Mouse (Mus musculus) liver, embryonic 13.5 days (tissue): ENCODE data around the gene Trip13. TPM values are rescaled to one million over a fixed set of nuclear protein-coding genes. Genes with fewer than 3 reads are reported as not detected.

ENCODE experiments used
- ATAC-seq: fragments of 200-750 bp; cut with Nextera tagmentation; 2 replicates; pipeline ENCODE4 v1.8.0; 2017; ENCODE audit warnings: low read depth, mild to moderate bottlenecking, moderate number of reproducible peaks, moderate library complexity
- DNase-seq: peaks from one replicate; pipeline ENCODE4 v3.0.0; 2022
- H3K27ac ChIP-seq: fragments of 300-500 bp; sonication (generic); 2 replicates; pipeline ENCODE4 v1.5.1; 2015; ENCODE audit warnings: moderate library complexity, mild to moderate bottlenecking, inconsistent platforms
- H3K27me3 ChIP-seq: fragments of 300-500 bp; sonication (generic); 2 replicates; pipeline ENCODE4 v1.6.1; 2015; ENCODE audit warnings: mild to moderate bottlenecking, inconsistent platforms
- H3K36me3 ChIP-seq: fragments of 300-500 bp; sonication (generic); 2 replicates; pipeline ENCODE4 v1.6.1; 2015; ENCODE audit warnings: mild to moderate bottlenecking, inconsistent platforms
- H3K4me1 ChIP-seq: fragments of 300-500 bp; sonication (generic); replicated peaks from 2 replicates; pipeline ENCODE4 v1.6.1; 2015; ENCODE audit warnings: inconsistent platforms
- H3K4me2 ChIP-seq: fragments of 300-500 bp; sonication (generic); 2 replicates; pipeline ENCODE4 v1.6.1; 2015; ENCODE audit warnings: inconsistent platforms, mild to moderate bottlenecking, moderate library complexity
- H3K4me3 ChIP-seq: fragments of 300-500 bp; sonication (generic); replicated peaks from 2 replicates; pipeline ENCODE4 v1.5.1; 2015; ENCODE audit warnings: mild to moderate bottlenecking, inconsistent platforms
- H3K9ac ChIP-seq: fragments of 300-500 bp; sonication (generic); 2 replicates; pipeline ENCODE4 v1.6.1; 2015; ENCODE audit warnings: mild to moderate bottlenecking, inconsistent platforms
- H3K9me3 ChIP-seq: fragments of 300-500 bp; sonication (generic); replicated peaks from 2 replicates; pipeline ENCODE4 v1.6.1; 2016; ENCODE audit warnings: inconsistent platforms
- WGBS: fragments of 180-500 bp; shearing (Covaris S2); methylation state at CpG from one replicate; pipeline ENCODE4 v1.1.7; 2015; ENCODE audit not compliant: insufficient replicate concordance; 5-methylcytosine and 5-hydroxymethylcytosine counted together
- polyA plus RNA-seq: library from polyadenylated mRNA; unstranded; fragments of >200 nt; fragmentation: Nextera tagmentation; extraction: Ambion mirVana; gene quantifications from 2 replicates; pipeline ENCODE4 v1.2.1, GENCODE M21; 2015

Gene Trip13
- polyA plus RNA-seq: 29.0 and 34.3 TPM in 2 replicates

DNA sequence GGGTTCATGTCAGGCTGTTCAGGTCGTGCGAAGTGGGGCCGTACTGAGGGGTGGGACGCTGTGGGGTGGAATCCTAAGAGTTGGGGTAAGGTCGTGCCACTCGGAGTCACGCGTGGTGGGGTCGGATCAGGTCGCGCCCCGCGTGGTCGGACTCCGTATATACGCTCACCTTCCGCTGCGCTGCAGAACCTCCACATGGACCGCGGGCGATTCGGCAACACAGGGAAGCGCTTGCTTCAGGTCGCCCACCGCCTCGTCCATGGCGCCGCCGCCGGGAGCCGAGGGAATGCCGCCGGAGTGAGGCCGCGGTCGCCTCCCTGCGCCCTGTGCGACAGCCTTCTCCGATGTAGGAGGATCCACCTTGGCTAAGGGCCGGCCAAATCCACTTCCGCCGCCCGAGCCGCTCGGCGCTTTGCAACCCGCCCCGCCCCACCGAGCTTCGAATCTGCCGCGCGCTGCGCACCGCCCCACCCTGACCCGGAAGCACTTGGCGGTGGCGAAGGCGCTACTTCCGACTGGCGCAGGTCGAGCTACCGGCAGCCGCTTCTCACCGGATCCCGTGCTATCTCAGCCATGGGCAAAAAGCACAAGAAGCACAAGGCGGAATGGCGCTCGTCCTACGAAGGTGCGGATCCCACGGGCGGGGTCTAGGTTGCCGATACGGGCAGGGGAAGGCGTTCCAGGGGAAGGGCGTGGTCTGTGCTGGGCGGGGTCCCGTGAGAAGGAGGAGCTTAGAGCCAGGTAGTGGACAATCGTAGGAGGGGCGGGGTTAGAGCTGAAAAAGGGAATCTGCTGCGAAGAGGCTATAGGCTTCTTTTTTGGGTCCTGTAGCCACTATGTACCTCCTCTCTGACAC, at the start of gene Trip13, which contains the start of gene Brd9:
Gene Trip13, minus strand, starts transcription at position 464 of the 856 bp plus-strand sequence.
Gene Brd9, plus strand, starts transcription at position 491 of the 856 bp plus-strand sequence.
- H3K27ac ChIP-seq: peak within 1 kb of the TSS; percentile 94
- H3K27me3 ChIP-seq: no peaks in the 10 kb centered on the region
- ATAC-seq: peak; percentile 94
- H3K4me2 ChIP-seq: peak within 1 kb of the TSS; percentile 87
- H3K36me3 ChIP-seq: peaks cover 57% of the 10 kb centered on the region
- H3K9me3 ChIP-seq: no peaks in the 10 kb centered on the region
- under 1% methylated on average over 82 of the region's 82 CpGs for WGBS
- DNase-seq: peak; percentile 91
- peaks cover 21% of the 10 kb centered on the region for H3K4me1 ChIP-seq
- peak within 1 kb of the TSS; percentile 79 for H3K4me3 ChIP-seq
- peak within 1 kb of the TSS; percentile 89 for H3K9ac ChIP-seq

DNA sequence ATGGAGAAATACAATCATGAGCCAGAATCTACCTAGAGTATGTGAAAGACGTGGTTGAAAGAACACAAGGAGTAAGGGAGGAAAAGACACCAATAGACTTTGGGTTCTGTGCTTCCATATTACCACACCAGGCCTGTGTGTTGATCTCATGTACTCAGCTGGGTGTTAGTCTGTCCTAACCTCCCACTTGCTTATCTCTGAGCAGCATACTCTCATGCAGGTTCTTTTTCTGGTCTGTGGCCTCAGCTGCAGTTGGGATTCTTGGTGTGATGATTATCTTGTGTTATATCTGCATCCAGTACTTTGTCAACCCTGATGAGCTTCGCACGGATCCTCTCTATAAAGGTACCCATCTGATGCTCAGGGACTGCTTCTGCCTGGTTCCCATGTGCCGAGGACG, 39.4 kb upstream of the Trip13 start:
- Histone ChIP-seq H3K27me3 (0 out of 2 replicates have a peak, but pooled peaks cover 3% of the 10 kb centered on the region), H3K4me3 (no peak overlapping the region), H3K9ac (no peak overlapping the region), H3K4me1 (peaks cover 8% of the 10 kb centered on the region), H3K27ac (no peak overlapping the region), H3K36me3 (no peaks in the 10 kb centered on the region), H3K4me2 (no peak overlapping the region), H3K9me3 (no peaks in the 10 kb centered on the region)
- no peak for DNase-seq
- ATAC-seq: peak; percentile 78
- 55% methylated on average over 5 of the region's 5 CpGs for WGBS

DNA sequence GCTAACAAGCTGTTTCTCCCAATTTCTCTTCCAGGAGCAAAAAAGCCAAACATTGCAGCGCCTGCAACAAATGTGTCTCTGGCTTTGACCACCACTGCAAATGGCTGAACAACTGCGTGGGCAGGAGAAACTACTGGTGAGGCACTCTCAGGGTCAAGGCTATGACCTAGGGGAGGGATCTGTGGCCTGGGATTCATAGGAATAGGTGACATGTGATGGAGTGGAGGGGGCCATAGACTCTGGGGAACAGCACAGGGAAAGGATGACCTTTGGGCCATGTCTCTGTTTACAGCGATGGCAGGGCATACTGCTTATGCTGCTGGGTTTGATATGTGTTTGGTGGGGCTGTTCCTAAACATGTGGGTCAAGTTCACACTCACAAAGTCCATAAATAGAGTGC, 36.9 kb upstream of the Trip13 start:
- no peak overlapping the region for H3K27ac ChIP-seq
- 0 out of 2 replicates have a peak, but pooled peaks cover 1% of the 10 kb centered on the region for H3K27me3 ChIP-seq
- WGBS: 72% methylated on average over 3 of the region's 3 CpGs
- H3K4me3 ChIP-seq: no peak overlapping the region
- ATAC-seq (no peak), DNase-seq (no peak)
- no peak overlapping the region for H3K4me2 ChIP-seq
- H3K9me3 ChIP-seq: no peaks in the 10 kb centered on the region
- peaks cover 20% of the 10 kb centered on the region for H3K4me1 ChIP-seq
- no peaks in the 10 kb centered on the region for H3K36me3 ChIP-seq
- H3K9ac ChIP-seq: no peak overlapping the region

DNA sequence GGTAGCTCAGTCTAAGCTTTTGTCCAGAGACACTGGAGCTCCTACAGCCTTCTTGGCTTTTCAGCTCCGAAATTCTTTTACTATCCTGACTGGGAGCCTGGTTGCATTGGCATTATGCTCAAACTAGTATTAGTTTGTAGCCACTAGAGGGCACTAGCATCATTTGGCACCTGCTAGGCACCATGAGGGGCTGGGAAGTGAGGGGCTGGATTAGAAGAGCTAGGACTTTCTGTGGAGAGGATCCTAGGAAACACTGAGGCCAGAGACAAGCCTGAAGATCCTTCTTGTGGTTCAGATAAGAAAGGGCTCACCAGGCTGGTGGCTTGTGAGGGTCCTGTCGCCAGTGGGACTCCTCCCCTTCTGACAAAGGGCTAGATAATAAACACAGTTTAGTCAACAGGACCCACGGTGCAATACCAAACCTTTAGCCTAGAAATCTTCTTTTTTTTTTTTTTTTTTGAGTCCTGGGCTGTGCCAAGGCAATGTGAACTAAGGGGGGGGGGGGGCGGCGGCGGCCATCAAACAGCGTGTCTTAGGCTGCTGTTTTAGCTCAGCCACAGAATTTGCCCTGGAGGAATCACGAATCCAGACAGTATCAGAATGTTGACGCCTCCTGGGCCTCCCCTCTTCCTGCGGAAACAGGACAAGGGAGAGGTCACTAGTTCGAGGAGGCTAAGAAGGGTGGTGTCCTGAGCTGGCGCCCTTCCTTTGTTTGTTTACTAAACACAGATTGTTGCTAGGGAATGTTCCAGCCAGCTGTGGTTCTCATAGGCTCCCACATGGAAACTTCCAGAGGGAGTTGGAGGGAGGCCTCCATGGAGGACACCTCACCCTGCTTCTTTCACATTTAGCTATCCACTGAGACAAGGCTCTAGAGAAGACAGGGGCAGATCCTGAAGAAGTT, 33.2 kb upstream of the Trip13 start:
- Histone ChIP-seq H3K36me3 (no peaks in the 10 kb centered on the region), H3K4me2 (peak overlapping the region; percentile 47), H3K9me3 (no peaks in the 10 kb centered on the region), H3K27me3 (no peaks in the 10 kb centered on the region), H3K27ac (no peak overlapping the region), H3K4me3 (no peak overlapping the region), H3K9ac (no peak overlapping the region), H3K4me1 (peaks cover 12% of the 10 kb centered on the region)
- ATAC-seq: peak; percentile 69
- WGBS: 15% methylated on average over 12 of the region's 12 CpGs
- peak; percentile 32 for DNase-seq

DNA sequence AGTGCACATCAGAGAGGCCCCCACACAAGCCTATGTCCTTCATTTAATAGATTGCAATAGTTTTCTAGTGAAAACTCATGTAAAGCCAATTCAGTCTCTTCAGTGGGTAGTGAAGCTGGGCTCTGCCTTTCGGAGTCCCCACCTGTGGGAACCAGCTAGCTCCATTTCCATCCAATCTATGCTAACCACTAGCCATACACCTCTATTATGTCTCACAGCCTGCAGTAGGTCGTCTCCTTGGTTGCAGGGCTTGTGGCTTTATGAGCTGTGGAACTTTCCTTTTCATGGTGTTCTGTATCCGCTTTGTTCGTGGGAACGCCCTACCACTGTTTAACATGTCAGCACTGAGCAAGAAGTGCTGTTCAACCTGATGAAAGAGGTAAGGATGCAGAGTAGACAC, 26.0 kb upstream of the Trip13 start, which contains the start of gene Zdhhc11:
Gene Zdhhc11, plus strand, starts transcription at position 301 of the 400 bp plus-strand sequence.
- H3K36me3 ChIP-seq: peaks cover 25% of the 10 kb centered on the region
- no peak for ATAC-seq
- no peak within 1 kb of the TSS for H3K9ac ChIP-seq
- H3K4me2 ChIP-seq: no peak within 1 kb of the TSS
- no peak within 1 kb of the TSS for H3K27ac ChIP-seq
- no peak within 1 kb of the TSS for H3K4me3 ChIP-seq
- no peaks in the 10 kb centered on the region for H3K4me1 ChIP-seq
- H3K9me3 ChIP-seq: no peaks in the 10 kb centered on the region
- 80% methylated on average over 5 of the region's 5 CpGs for WGBS
- no peaks in the 10 kb centered on the region for H3K27me3 ChIP-seq
- DNase-seq: no peak

DNA sequence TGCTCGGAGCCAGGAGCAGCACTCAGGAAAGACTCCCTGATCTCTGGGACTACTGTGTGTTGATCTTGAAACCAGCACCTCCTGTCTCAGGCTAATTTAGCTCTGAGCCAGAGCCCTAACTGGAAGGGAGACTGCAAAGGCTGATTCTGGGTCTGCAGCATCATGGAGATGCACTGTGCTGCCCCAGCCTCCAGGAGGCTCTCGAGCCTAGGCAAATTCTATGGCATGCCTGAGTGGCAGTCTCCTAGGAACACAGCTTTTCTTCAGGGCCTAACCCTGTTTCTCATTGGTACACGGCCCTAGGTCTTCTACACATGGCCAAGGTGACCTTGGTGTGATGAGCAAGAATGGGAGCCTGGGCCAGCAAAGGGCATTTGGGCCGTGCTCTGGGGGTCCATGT, 23.6 kb upstream of the Trip13 start:
- Histone ChIP-seq H3K36me3 (peaks cover 45% of the 10 kb centered on the region), H3K27ac (no peak overlapping the region), H3K9ac (no peak overlapping the region), H3K4me2 (no peak overlapping the region), H3K27me3 (no peaks in the 10 kb centered on the region), H3K4me3 (no peak overlapping the region), H3K9me3 (no peaks in the 10 kb centered on the region), H3K4me1 (no peaks in the 10 kb centered on the region)
- DNase-seq (no peak), ATAC-seq (no peak)
- 64% methylated on average over 4 of the region's 4 CpGs for WGBS

DNA sequence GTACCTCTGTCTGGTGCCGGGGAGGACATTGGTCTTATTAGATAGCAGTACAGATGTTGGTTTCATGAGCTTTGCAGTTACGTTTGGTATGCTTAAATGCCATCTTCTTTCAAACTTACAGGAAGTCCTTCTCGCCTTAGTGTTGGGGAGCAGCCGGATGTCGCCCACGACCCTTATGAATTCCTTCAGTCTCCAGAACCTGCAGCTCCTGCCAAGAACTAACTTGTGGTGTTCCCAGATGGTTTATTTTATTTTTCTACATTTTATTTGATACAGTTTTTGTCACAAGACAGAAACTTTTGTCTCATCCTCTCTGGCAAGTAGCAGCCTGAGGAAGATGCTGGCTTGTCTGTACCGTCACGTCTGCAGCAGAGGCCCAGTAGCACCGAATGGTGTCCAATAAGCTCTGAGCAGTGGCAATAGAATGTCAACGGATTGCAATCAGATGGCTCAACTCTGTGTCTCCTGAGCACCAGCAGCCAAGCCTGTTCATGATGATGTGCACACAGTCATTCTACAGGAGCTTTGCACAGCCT, 22.6 kb upstream of the Trip13 start:
- no peak overlapping the region for H3K9ac ChIP-seq
- WGBS: 81% methylated on average over 10 of the region's 10 CpGs
- H3K27me3 ChIP-seq: no peaks in the 10 kb centered on the region
- no peaks in the 10 kb centered on the region for H3K4me1 ChIP-seq
- H3K4me3 ChIP-seq: no peak overlapping the region
- no peak overlapping the region for H3K4me2 ChIP-seq
- ATAC-seq (no peak), DNase-seq (no peak)
- no peak overlapping the region for H3K27ac ChIP-seq
- H3K36me3 ChIP-seq: peaks cover 54% of the 10 kb centered on the region
- no peaks in the 10 kb centered on the region for H3K9me3 ChIP-seq

DNA sequence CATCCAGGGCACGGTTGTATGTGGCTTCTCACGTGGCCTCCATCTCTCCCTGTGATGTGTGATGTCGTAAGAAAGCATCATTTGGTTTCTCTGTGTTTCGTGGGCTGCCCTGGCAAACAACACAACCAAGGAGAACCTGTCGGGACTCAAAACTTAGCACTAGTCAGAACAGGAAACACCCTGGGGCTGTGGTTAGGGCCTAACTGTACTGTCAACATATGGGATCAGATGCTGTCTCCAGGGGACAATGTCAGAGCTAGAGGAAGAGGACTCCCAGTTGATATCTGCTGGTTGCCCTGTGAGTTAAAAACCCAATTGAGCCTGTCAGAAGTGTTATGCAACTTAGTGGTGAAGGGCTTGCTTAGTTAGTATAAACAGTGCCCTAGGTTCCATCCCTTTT, 17.9 kb upstream of the Trip13 start:
- DNase-seq (no peak), ATAC-seq (no peak)
- Histone ChIP-seq H3K9me3 (no peaks in the 10 kb centered on the region), H3K27ac (no peak overlapping the region), H3K4me1 (no peaks in the 10 kb centered on the region), H3K36me3 (peaks cover 82% of the 10 kb centered on the region), H3K9ac (no peak overlapping the region), H3K4me2 (no peak overlapping the region), H3K27me3 (no peaks in the 10 kb centered on the region), H3K4me3 (no peak overlapping the region)
- WGBS: 52% methylated on average over 5 of the region's 5 CpGs

DNA sequence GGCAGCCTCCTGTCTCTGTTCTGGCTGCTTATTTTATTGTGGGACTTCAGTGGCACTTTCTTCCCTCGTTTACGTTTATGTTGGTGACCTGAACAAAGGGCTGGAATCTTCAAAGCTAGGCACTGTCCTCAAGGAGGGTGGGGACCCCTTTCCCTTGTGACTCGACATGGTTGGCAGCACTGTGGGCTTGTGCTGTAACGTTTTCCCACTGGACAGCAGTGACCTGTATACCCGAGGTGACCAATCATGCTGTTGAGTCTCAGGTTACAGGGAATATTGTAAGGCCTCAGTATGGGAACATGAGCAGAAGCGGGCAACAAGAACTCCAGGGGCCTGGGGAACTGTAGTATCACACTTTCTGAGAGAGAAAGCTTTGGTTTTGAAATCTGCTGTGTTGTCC, 17.1 kb upstream of the Trip13 start:
- DNase-seq (no peak), ATAC-seq (no peak)
- H3K27me3 ChIP-seq: no peaks in the 10 kb centered on the region
- H3K4me2 ChIP-seq: no peak overlapping the region
- H3K9ac ChIP-seq: no peak overlapping the region
- H3K36me3 ChIP-seq: peaks cover 82% of the 10 kb centered on the region
- H3K27ac ChIP-seq: no peak overlapping the region
- WGBS: 68% methylated on average over 6 of the region's 6 CpGs
- H3K4me1 ChIP-seq: no peaks in the 10 kb centered on the region
- H3K4me3 ChIP-seq: no peak overlapping the region
- H3K9me3 ChIP-seq: no peaks in the 10 kb centered on the region

GRCm38 (mm10) chr13:73953551-73954130, 16.1 kb upstream of the Trip13 start:
- WGBS: 68% methylated on average over 1 of the region's 1 CpGs
- H3K4me3 ChIP-seq: no peak overlapping the region
- ATAC-seq (no peak), DNase-seq (no peak)
- no peak overlapping the region for H3K9ac ChIP-seq
- no peaks in the 10 kb centered on the region for H3K4me1 ChIP-seq
- H3K36me3 ChIP-seq: peaks cover 82% of the 10 kb centered on the region
- H3K4me2 ChIP-seq: no peak overlapping the region
- H3K27ac ChIP-seq: no peak overlapping the region
- H3K9me3 ChIP-seq: no peaks in the 10 kb centered on the region
- H3K27me3 ChIP-seq: no peaks in the 10 kb centered on the region

- Histone ChIP-seq H3K9me3 (no peaks in the 10 kb centered on the region), H3K4me3 (no peak overlapping the region), H3K4me1 (no peaks in the 10 kb centered on the region), H3K27ac (no peak overlapping the region), H3K36me3 (peaks cover 83% of the 10 kb centered on the region), H3K9ac (no peak overlapping the region), H3K4me2 (no peak overlapping the region), H3K27me3 (no peaks in the 10 kb centered on the region)
- no peak for DNase-seq
- 82% methylated on average over 9 of the region's 9 CpGs for WGBS
- ATAC-seq: no peak
These were observed 7.0 kb upstream of the Trip13 start for GRCm38 (mm10) chr13:73944606-73945005.
